Mouse (Mus musculus): Measurements from ENCODE around the gene Vmn2r45. TPM values are rescaled to one million over a fixed set of nuclear protein-coding genes. Genes with fewer than 3 reads are reported as not detected.
"Not testable (repeated sequence)": the region's sequence is repeated elsewhere in the genome, so short reads cannot be mapped to it uniquely, and the experiment has no call there.

Gene Vmn2r45
- not detected in 2 replicates for total RNA-seq (2014; rRNA removed)
- polyA plus RNA-seq (2015; fragmentation: Nextera tagmentation; extraction: Ambion mirVana), result not detected in 2 replicates

DNA sequence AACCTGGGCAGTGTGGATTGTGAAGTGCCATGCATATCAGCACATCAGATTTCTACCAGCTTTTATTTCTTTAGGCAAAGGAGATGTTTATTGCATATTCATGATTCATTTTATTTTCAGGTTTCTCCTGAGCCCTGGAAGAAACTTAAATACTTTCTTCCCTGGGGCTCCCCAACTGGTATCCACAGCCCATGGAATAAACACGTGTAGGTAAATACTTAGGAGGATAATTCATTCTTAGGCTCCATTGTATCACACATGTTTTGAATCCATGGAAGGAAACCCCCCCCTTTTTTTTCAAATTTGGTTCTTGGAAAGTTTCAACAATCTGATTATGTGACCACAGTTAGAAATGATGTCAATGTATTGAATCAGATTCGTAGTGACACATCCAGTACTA is at the start of gene Vmn2r45:
TSS of gene Vmn2r45 (minus strand) at position 101 of the 400 bp plus-strand sequence.
- H3K27me3 ChIP-seq (ENCODE audit: insufficient read depth, low read length); H3K4me1 ChIP-seq (ENCODE audit: insufficient read depth); H3K27ac ChIP-seq (ENCODE audit: low read depth, low read length); H3K9ac ChIP-seq; H3K9me3 ChIP-seq (ENCODE audit: low read length); DNase-seq; H3K36me3 ChIP-seq (ENCODE audit: insufficient read depth); ATAC-seq; H3K4me2 ChIP-seq (ENCODE audit: low read depth); H3K4me3 ChIP-seq (ENCODE audit: low read depth, low read length): not testable (repeated sequence)
- 55% methylated on average over 1 of the region's 2 CpGs for whole genome bisulfite sequencing

Other genes starting within 250 kb of the Vmn2r45 start
- gene Vmn2r43, start 228.5 kb downstream of the Vmn2r45 start, total RNA-seq (2014; rRNA removed), result not detected in 2 replicates
- gene Vmn2r43, start 228.5 kb downstream of the Vmn2r45 start, polyA plus RNA-seq (2015; fragmentation: Nextera tagmentation; extraction: Ambion mirVana), result not detected in 2 replicates
- gene Vmn2r44, start 105.7 kb downstream of the Vmn2r45 start, total RNA-seq (2014; rRNA removed), result not detected in 2 replicates
- not detected in 2 replicates for gene Vmn2r44, start 105.7 kb downstream of the Vmn2r45 start, polyA plus RNA-seq (2015; fragmentation: Nextera tagmentation; extraction: Ambion mirVana)

Data from forebrain, postnatal 0 days (tissue).